Mouse (Mus musculus) heart, embryonic 15.5 days (tissue): ENCODE measurements around the gene Irx2. TPM values are rescaled to one million over a fixed set of nuclear protein-coding genes. Genes with fewer than 3 reads are reported as not detected.
A peak's percentile ranks its signal among the peaks of the same experiment; 100 is the strongest.

Source experiments
- ATAC-seq: fragments of 200-750 bp; cut with Nextera tagmentation; replicated peaks from 2 replicates; pipeline ENCODE4 v1.8.0; 2017; ENCODE audit warnings: low read depth, moderate TSS enrichment; ENCODE audit not compliant: insufficient number of reproducible peaks, insufficient read depth, low FRiP score
- H3K27ac ChIP-seq: fragments of 300-500 bp; sonication (generic); 2 replicates; pipeline ENCODE4 v1.5.1; 2015; ENCODE audit warnings: mild to moderate bottlenecking, inconsistent platforms
- H3K27me3 ChIP-seq: fragments of 300-500 bp; sonication (generic); 2 replicates; pipeline ENCODE4 v1.6.1; 2015; ENCODE audit warnings: inconsistent platforms
- H3K36me3 ChIP-seq: fragments of 300-500 bp; sonication (generic); 2 replicates; pipeline ENCODE4 v1.6.1; 2015; ENCODE audit warnings: mild to moderate bottlenecking, inconsistent platforms
- H3K4me1 ChIP-seq: fragments of 300-500 bp; sonication (generic); replicated peaks from 2 replicates; pipeline ENCODE4 v1.6.1; 2015; ENCODE audit warnings: inconsistent platforms
- H3K4me2 ChIP-seq: fragments of 300-500 bp; sonication (generic); 2 replicates; pipeline ENCODE4 v1.6.1; 2015; ENCODE audit warnings: inconsistent platforms, mild to moderate bottlenecking, moderate library complexity
- H3K4me3 ChIP-seq: fragments of 300-500 bp; sonication (generic); 2 replicates; pipeline ENCODE4 v1.5.1; 2015; ENCODE audit warnings: mild to moderate bottlenecking, inconsistent platforms
- H3K9ac ChIP-seq: fragments of 300-500 bp; sonication (generic); 2 replicates; pipeline ENCODE4 v1.6.1; 2015; ENCODE audit warnings: mild to moderate bottlenecking, inconsistent platforms
- H3K9me3 ChIP-seq: fragments of 300-500 bp; sonication (generic); replicated peaks from 2 replicates; pipeline ENCODE4 v1.6.1; 2016; ENCODE audit warnings: inconsistent platforms
- WGBS: fragments of 180-500 bp; shearing (Covaris S2); methylation state at CpG from one replicate; pipeline ENCODE4 v1.1.7; 2015; ENCODE audit warnings: mixed read lengths; 5-methylcytosine and 5-hydroxymethylcytosine counted together
- polyA plus RNA-seq: library from polyadenylated mRNA; unstranded; fragments of >200 nt; fragmentation: Nextera tagmentation; extraction: Ambion mirVana; gene quantifications from 2 replicates; pipeline ENCODE4 v1.2.1, GENCODE M21; 2015

Gene Irx2
- polyA plus RNA-seq, 1 experiment from 2014 or later: 8.9 TPM

DNA sequence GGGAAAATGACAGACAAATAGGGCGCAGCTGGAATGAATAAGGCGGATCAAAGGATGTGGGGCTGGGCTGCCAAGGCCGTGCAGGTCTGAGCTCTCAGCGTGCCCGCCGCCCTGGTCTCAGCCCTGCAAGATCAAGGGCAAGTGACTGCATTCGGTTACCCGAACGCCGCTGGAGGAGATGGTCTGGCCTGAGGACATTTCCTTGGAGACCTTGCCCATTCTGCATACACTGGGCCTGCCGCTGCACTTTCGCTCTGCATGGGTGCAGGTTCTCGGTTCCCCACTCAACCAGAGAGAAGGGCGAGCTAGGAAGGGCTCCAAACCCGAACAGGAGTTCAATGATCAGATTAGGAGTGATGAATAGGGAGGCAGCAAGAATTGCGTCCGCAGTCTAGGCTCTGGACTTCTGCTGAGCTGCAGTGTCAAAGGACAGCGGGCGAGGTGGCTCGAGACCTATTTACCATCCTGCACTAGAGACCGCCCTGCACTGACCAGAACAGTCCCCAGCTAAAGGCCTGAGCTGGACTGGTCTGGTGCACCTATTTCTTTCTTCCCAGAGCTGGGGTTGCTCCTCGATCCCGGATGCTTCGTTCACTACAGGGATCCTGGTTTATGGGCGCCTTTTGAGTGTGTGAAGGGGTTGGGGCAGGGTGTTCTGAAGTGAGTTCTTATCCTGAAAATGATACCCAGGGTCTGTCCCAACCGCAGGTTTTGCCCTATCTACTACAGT is 9.9 kb downstream of the Irx2 start:
- 10% methylated on average over 26 of the region's 26 CpGs for WGBS

DNA sequence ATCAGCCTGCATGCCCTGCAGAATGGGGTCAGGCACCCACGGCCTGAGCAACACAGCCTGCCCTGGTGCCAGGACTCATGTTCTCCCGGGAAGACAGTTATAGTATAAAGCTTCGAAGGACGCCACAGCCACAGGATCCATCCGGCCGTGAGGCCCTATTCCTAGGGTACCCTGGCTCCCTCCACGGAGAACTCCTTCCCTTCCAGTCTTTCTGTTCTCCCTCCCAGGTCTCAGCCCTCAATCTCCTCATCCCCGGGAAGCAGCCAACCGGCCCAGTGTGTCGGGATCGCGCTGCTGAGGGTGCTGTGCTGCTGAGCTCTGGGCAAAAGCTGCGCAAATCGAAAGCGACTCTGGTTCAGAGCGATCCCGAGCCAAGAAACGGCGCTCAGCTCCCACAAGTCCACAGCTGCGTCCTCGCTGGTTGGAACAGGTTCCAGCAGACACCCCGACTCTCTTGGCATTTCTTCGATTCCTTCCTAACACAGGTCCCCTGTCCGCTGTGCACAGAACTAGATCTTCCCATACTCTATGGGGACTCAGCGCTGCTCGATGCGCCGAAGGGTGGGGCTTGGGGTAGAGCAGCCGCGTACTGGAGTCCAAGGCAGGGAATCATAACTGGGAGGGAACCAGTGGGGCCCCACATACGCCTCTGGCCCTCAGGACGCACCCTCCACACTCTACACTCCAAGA is 11.0 kb downstream of the Irx2 start:
- H3K4me2 ChIP-seq: peak overlapping the region; percentile 90
- H3K27ac ChIP-seq: no peak overlapping the region
- WGBS: under 1% methylated on average over 32 of the region's 32 CpGs
- ATAC-seq: peak; percentile 36; the same call in 1 of the 2 replicates
- H3K9ac ChIP-seq: peak overlapping the region; percentile 54
- peak overlapping the region; percentile 57 for H3K4me3 ChIP-seq
- H3K4me1 ChIP-seq: peaks cover 20% of the 10 kb centered on the region
- peaks cover 86% of the 10 kb centered on the region for H3K27me3 ChIP-seq
- no peaks in the 10 kb centered on the region for H3K36me3 ChIP-seq
- no peaks in the 10 kb centered on the region for H3K9me3 ChIP-seq

More for the DNA sequence above, 9.9 kb downstream of the Irx2 start:
- Histone ChIP-seq H3K4me2 (peak overlapping the region; percentile 90), H3K36me3 (no peaks in the 10 kb centered on the region), H3K9ac (no peak overlapping the region), H3K27ac (no peak overlapping the region), H3K27me3 (peaks cover 92% of the 10 kb centered on the region), H3K4me1 (peaks cover 20% of the 10 kb centered on the region), H3K4me3 (peak overlapping the region; percentile 57), H3K9me3 (no peaks in the 10 kb centered on the region)
- ATAC-seq: no peak

DNA sequence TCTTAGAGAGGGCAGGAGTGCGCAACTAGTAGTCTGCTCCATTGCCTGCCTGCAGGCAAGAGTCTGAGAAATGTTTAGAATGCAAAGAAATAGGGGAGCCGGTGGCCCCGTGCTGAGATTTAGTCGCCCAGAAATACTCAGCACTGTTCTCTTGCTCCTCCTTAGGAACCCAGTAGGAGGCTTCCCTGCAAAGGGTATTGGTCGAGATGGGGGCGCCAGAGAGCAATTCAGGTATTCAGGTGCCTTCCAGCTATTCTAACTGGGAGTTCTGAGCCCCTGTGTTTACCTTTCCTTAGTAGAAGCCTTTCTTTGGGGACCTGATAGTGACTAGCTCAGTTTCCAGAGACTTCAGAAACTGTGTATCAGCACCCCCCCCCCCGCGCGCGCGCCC is 11.5 kb downstream of the Irx2 start:
- peaks cover 85% of the 10 kb centered on the region for H3K27me3 ChIP-seq
- 0 out of 2 replicates have a peak, but pooled peaks have one; percentile 14 for ATAC-seq

DNA sequence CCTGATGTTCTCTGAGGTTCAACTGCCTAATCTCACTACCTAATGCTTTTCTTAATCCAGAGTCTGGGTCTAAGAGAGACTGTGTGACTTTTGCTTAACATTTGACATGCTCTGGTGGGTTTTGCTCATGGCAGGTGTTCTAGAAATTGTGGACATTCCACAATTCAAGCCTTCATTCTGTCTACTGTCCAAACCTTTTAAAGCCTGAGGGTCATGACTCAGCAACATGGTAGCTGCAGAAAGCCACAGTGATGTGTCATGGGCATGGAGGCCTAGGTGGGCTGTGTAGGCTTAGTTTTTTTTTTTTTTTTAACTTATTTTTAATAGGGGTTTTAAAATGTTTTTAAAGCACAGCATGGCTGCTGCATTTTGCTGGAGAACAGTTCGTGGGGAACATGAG is 27.8 kb downstream of the Irx2 start:
- no peaks in the 10 kb centered on the region for H3K4me1 ChIP-seq
- H3K9ac ChIP-seq: no peak overlapping the region
- H3K9me3 ChIP-seq: no peaks in the 10 kb centered on the region
- no peak overlapping the region for H3K4me2 ChIP-seq
- H3K27me3 ChIP-seq: no peaks in the 10 kb centered on the region
- ATAC-seq: no peak
- H3K36me3 ChIP-seq: no peaks in the 10 kb centered on the region
- H3K27ac ChIP-seq: no peak overlapping the region
- H3K4me3 ChIP-seq: no peak overlapping the region
- 17% methylated on average over 1 of the region's 1 CpGs for WGBS

More for the DNA sequence above, 11.5 kb downstream of the Irx2 start:
- Histone ChIP-seq H3K36me3 (no peaks in the 10 kb centered on the region), H3K9ac (peak overlapping the region; percentile 54), H3K4me2 (peak overlapping the region; percentile 90), H3K9me3 (no peaks in the 10 kb centered on the region), H3K4me3 (peak overlapping the region; percentile 57), H3K4me1 (peaks cover 20% of the 10 kb centered on the region), H3K27ac (no peak overlapping the region)
- WGBS: 4% methylated on average over 11 of the region's 11 CpGs

DNA sequence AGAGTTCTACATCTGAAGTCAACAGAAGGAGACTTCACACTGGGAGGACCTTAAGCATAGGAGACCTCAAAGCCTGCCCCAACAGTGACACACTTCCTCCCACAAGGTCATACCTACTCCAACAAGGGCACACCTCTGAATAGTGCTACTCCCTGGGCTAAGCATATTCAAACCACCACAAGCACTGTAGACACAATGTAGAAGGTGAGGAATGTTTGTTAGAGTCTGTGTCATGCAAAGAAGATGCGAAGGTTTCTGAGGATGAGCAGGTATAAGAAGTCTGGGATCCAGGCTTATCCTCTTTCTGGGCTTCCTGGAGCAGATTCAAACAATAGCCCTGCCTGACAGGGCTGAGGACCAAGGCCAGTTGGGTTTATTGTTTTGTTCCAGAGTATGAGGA is 47.2 kb downstream of the Irx2 start:
- Histone ChIP-seq H3K27me3 (no peaks in the 10 kb centered on the region), H3K4me1 (no peaks in the 10 kb centered on the region), H3K9ac (no peak overlapping the region), H3K4me3 (no peak overlapping the region), H3K9me3 (no peaks in the 10 kb centered on the region), H3K27ac (no peak overlapping the region), H3K36me3 (no peaks in the 10 kb centered on the region), H3K4me2 (no peak overlapping the region)
- 90% methylated on average over 1 of the region's 1 CpGs for WGBS
- ATAC-seq: no peak
